Mouse (Mus musculus) kidney, postnatal 14 days (tissue): ENCODE data around the gene Atp2c2.

Source experiments
- DNase-seq: peaks from one replicate; pipeline ENCODE4 v3.0.0; 2022; ENCODE audit warnings: mixed read lengths

The Atp2c2 gene

GRCm38 (mm10) chr8:119699549-119700134 is at the start of gene Atp2c2:
Gene Atp2c2, plus strand, starts transcription at chr8:119700009.
- peak; percentile 68 for DNase-seq

- DNase-seq = peak; percentile 68
These were observed 48.5 kb upstream of the Atp2c2 start for GRCm38 (mm10) chr8:119651324-119651723.

- DNase-seq = peak; percentile 32
These were observed 42.9 kb upstream of the Atp2c2 start for GRCm38 (mm10) chr8:119656709-119657464.

GRCm38 (mm10) chr8:119661081-119661480 is 38.7 kb upstream of the Atp2c2 start:
- peak; percentile 82 for DNase-seq

GRCm38 (mm10) chr8:119661892-119662291 is 37.9 kb upstream of the Atp2c2 start:
- DNase-seq = peak; percentile 38

- no peak for DNase-seq
These were observed 36.4 kb upstream of the Atp2c2 start for GRCm38 (mm10) chr8:119663440-119663839.

GRCm38 (mm10) chr8:119665270-119665669 is 34.5 kb upstream of the Atp2c2 start:
- peak; percentile 56 for DNase-seq

GRCm38 (mm10) chr8:119666219-119666951 is 33.4 kb upstream of the Atp2c2 start, which contains the start of gene Wfdc1:
Gene Wfdc1, plus strand, starts transcription at chr8:119666365.
- no peak for DNase-seq

GRCm38 (mm10) chr8:119668447-119668846 is 31.4 kb upstream of the Atp2c2 start:
- no peak for DNase-seq

- no peak for DNase-seq
These were observed 30.5 kb upstream of the Atp2c2 start for GRCm38 (mm10) chr8:119669284-119669683.

- DNase-seq = peak; percentile 57
These were observed 29.3 kb upstream of the Atp2c2 start for GRCm38 (mm10) chr8:119670419-119671091.

- DNase-seq = no peak
These were observed 25.7 kb upstream of the Atp2c2 start for GRCm38 (mm10) chr8:119673976-119674555.

- no peak for DNase-seq
These were observed 24.4 kb upstream of the Atp2c2 start for GRCm38 (mm10) chr8:119675457-119675856.

- peak; percentile 94 for DNase-seq
These were observed 23.4 kb upstream of the Atp2c2 start for GRCm38 (mm10) chr8:119676389-119676788.

- DNase-seq = peak; percentile 40
These were observed 21.5 kb upstream of the Atp2c2 start for GRCm38 (mm10) chr8:119678138-119678843.

GRCm38 (mm10) chr8:119679184-119679583 is 20.6 kb upstream of the Atp2c2 start:
- DNase-seq = no peak

GRCm38 (mm10) chr8:119690602-119691001 is 9.2 kb upstream of the Atp2c2 start:
- DNase-seq = no peak

GRCm38 (mm10) chr8:119691989-119692388 is 7.8 kb upstream of the Atp2c2 start:
- no peak for DNase-seq

- DNase-seq = no peak
These were observed 5.1 kb upstream of the Atp2c2 start for GRCm38 (mm10) chr8:119694696-119695095.

GRCm38 (mm10) chr8:119697163-119697562 is 2.6 kb upstream of the Atp2c2 start:
- no peak for DNase-seq

- peak; percentile 61 for DNase-seq
These were observed 849 bp upstream of the Atp2c2 start for GRCm38 (mm10) chr8:119698960-119699359.

- peak; percentile 18 for DNase-seq
These were observed 3.2 kb downstream of the Atp2c2 start for GRCm38 (mm10) chr8:119702965-119703364.
